Mouse (Mus musculus) C2C12 (cell line): ENCODE results near the gene Slc6a9.

Experiments used
- CTCF ChIP-seq: IDR thresholded peaks from one replicate; pipeline ENCODE4 v1.5.1; 2011; ENCODE audit not compliant: control insufficient read depth, insufficient read depth, insufficient read length
- MYOD1 ChIP-seq: IDR thresholded peaks from one replicate; pipeline ENCODE4 v1.6.1; 2011; ENCODE audit warnings: low read depth; ENCODE audit not compliant: control insufficient read depth, insufficient read length

- TF ChIP-seq CTCF (no peak), MYOD1 (no peak)
These were observed 63.8 kb downstream of the Slc6a9 start for GRCm38 (mm10) chr4:117898111-117898510.
